13 mouse cellular contexts compared by ENCODE assay signal in the genomic region with DNA sequence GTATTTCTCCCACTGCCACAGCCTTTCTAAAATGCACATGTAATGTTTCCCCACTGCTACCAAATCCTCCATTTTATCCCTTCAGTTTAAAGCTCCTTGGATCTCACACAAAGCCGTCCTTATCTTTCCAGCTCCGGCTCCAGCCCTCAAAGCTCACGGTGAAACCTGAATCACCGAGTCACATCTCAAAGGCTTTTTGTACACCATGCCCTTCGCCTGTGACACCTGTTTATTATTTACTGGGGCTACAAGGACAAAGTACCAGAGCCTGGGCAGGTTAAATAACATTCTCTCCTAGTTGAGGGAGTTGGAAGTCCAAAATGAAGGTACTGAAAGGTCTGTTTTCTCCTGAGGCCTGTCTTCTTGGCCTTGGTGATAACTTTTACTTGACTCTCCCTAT. TPM values are rescaled to one million over a fixed set of nuclear protein-coding genes. Genes with fewer than 3 reads are reported as not detected.
DNase-seq lines count a peak whose midpoint lies in the region; ATAC-seq and TF ChIP-seq lines count a peak whose summit lies in the region.
"Had no signal": no experiment of that assay in that cellular context is flagged by ENCODE, and none has a peak within 500 bp of the region (broad histone marks: within the 10 kb centered on the region; RNA-seq: fewer than 3 reads in every experiment).

No protein-coding gene starts in this region.

- H3K9ac ChIP-seq in heart, embryonic 16.5 days (ENCODE audit: low read length), result peak overlapping the region; percentile 50
- H3K9ac ChIP-seq in liver, postnatal 0 days (replicated peaks), result peak overlapping the region; percentile 98
- H3K9ac ChIP-seq: intestine, embryonic 15.5 days; limb, embryonic 13.5 days had no signal

- H3K4me2 ChIP-seq in heart, embryonic 16.5 days (ENCODE audit: low read depth, low read length), result peak overlapping the region; percentile 71
- peak overlapping the region; percentile 86 for H3K4me2 ChIP-seq in liver, postnatal 0 days (ENCODE audit: low read depth, low read length)
- H3K4me2 ChIP-seq: intestine, embryonic 15.5 days; limb, embryonic 13.5 days; midbrain, embryonic 11.5 days had no signal

- peaks cover 50% of the 10 kb centered on the region for H3K4me1 ChIP-seq in heart, embryonic 16.5 days (ENCODE audit: control insufficient read depth, insufficient read depth, low read length)
- H3K4me1 ChIP-seq in liver, postnatal 0 days (ENCODE audit: insufficient read depth), result peaks cover 33% of the 10 kb centered on the region

- no peak for DNase-seq in heart, postnatal 10 days
- DNase-seq in kidney, adult 8-10 months, result peak; percentile 59 to 67
- peak; percentile 32 for DNase-seq in kidney, postnatal 14 days
- DNase-seq in liver, postnatal 0 days, result no peak
- DNase-seq in frontal cortex, postnatal 10 days (ENCODE audit: low spot score in 2 of 2), result no peak
- no peak for DNase-seq in layer of hippocampus, adult 18-20 months (ENCODE audit: low spot score in 2 of 2)
- DNase-seq: adrenal gland, postnatal 10 days; cerebellum, adult 11 months; right cerebral cortex, postnatal 4 days had no signal

- TF ChIP-seq CTCF in liver, postnatal 0 days (IDR thresholded peaks at IDR 0.05; ENCODE audit: low read depth), result no peak

- H3K36me3 ChIP-seq in heart, embryonic 16.5 days (ENCODE audit: control insufficient read depth, insufficient read depth), result no peaks in the 10 kb centered on the region
- no peaks in the 10 kb centered on the region for H3K36me3 ChIP-seq in liver, postnatal 0 days (replicated peaks; ENCODE audit: insufficient read depth, low read length)
- H3K36me3 ChIP-seq: intestine, embryonic 15.5 days; limb, embryonic 13.5 days had no signal

- no peak for TF ChIP-seq EP300 in liver, postnatal 0 days (IDR thresholded peaks at IDR 0.05; ENCODE audit: low read depth)

- no peaks in the 10 kb centered on the region for H3K27me3 ChIP-seq in heart, embryonic 16.5 days (ENCODE audit: control insufficient read depth, insufficient read depth, low read length)
- H3K27me3 ChIP-seq in liver, postnatal 0 days (ENCODE audit: insufficient read depth, low read length), result no peaks in the 10 kb centered on the region
- H3K27me3 ChIP-seq: intestine, embryonic 15.5 days; limb, embryonic 13.5 days had no signal

- ATAC-seq in heart, embryonic 16.5 days (replicated peaks; ENCODE audit: extremely low read depth, insufficient read depth, low FRiP score), result no peak
- no peak for ATAC-seq in liver, postnatal 0 days
- ATAC-seq: intestine, embryonic 15.5 days had no signal

- H3K4me3 ChIP-seq in heart, embryonic 16.5 days (ENCODE audit: low read length), result peak overlapping the region; percentile 74
- peak overlapping the region; percentile 89 for H3K4me3 ChIP-seq in liver, postnatal 0 days (ENCODE audit: low read depth, low read length)
- H3K4me3 ChIP-seq: intestine, embryonic 15.5 days; limb, embryonic 13.5 days had no signal

- peak overlapping the region; percentile 50 for H3K27ac ChIP-seq in heart, embryonic 16.5 days (ENCODE audit: low read length)
- H3K27ac ChIP-seq in liver, postnatal 0 days (ENCODE audit: low read depth), result peak overlapping the region; percentile 98
- H3K27ac ChIP-seq: intestine, embryonic 15.5 days; limb, embryonic 13.5 days had no signal

- H3K9me3 ChIP-seq in heart, embryonic 16.5 days (replicated peaks; ENCODE audit: control insufficient read depth, low read length), result no peaks in the 10 kb centered on the region
- H3K9me3 ChIP-seq in liver, postnatal 0 days (ENCODE audit: low read length), result no peaks in the 10 kb centered on the region
- H3K9me3 ChIP-seq: intestine, embryonic 15.5 days; limb, embryonic 13.5 days had no signal

- intact Hi-C loops in heart, postnatal 10 days (cut with DNase I), result loop anchor here (5.0 kb wide), 2 partner anchors 43 to 58 kb away; no protein-coding TSS in a partner anchor

- 43% methylated on average over 5 of the region's 5 CpGs for WGBS in heart, embryonic 16.5 days
- 38% methylated on average over 5 of the region's 5 CpGs for WGBS in liver, postnatal 0 days (ENCODE audit: insufficient replicate concordance)

RNA-seq across cellular contexts. Expression of a gene that starts 3.2 kb away (rescaled TPM):
- polyA plus RNA-seq in heart, embryonic 16.5 days (2015; fragmentation: Nextera tagmentation; extraction: Ambion mirVana), result 29.5 and 37.2 TPM in 2 replicates
- total RNA-seq in heart, postnatal 10 days (2021), result 100 to 1,000 TPM; 155 to 161 TPM
- 17.7 and 22.8 TPM in 2 replicates for polyA plus RNA-seq in liver, postnatal 0 days (2015; fragmentation: Nextera tagmentation; extraction: Ambion mirVana)
- 100 to 1,000 TPM; 110 to 113 TPM for total RNA-seq in layer of hippocampus, adult 18-20 months (2021)

RNA-seq across cellular contexts. Expression of a gene that starts 3.3 kb away (rescaled TPM):
- 25.9 and 26.1 TPM in 2 replicates for polyA plus RNA-seq in heart, embryonic 16.5 days (2015; fragmentation: Nextera tagmentation; extraction: Ambion mirVana)
- 10 to 100 TPM; 39.6 to 40.7 TPM for total RNA-seq in heart, postnatal 10 days (2021)
- polyA plus RNA-seq in liver, postnatal 0 days (2015; fragmentation: Nextera tagmentation; extraction: Ambion mirVana), result 29.1 and 30.5 TPM in 2 replicates
- 10 to 100 TPM; 36.9 to 42.4 TPM for total RNA-seq in layer of hippocampus, adult 18-20 months (2021)

Comparison
In these comparisons a context has a peak if more than half of its experiments do, and no peak if none do; other contexts are left out.
1. DNase-seq: peak in kidney, adult 8-10 months (2 of 2) and kidney, postnatal 14 days (single experiment); none in heart, postnatal 10 days (0 of 2), liver, postnatal 0 days (single experiment), frontal cortex, postnatal 10 days (0 of 2) and layer of hippocampus, adult 18-20 months (0 of 2).